Mouse (Mus musculus): ENCODE measurements at regions not wholly inside any gene's neighbourhood (a gene's known extent, or its start where the extent isn't known, plus 50 kb on each side); places are given as distances from the start of the nearest gene placed in this dataset.
"Not testable (repeated sequence)": the region's sequence is repeated elsewhere in the genome, so short reads cannot be mapped to it uniquely, and the experiment has no call there.

- intact Hi-C loops (cut with DNase I); DNase-seq (ENCODE audit: low spot score in 2 of 2): not testable (repeated sequence)
Measured at GRCm38 (mm10) chr2:116526203-116526602, 352.3 kb upstream of the Tmco5 start.

- intact Hi-C loops (cut with DNase I) = no loop called here
- no peak for DNase-seq (ENCODE audit: low spot score in 2 of 2)
Measured at GRCm38 (mm10) chr2:116536453-116536852, 342.0 kb upstream of the Tmco5 start.

GRCm38 (mm10) chr2:116559350-116559749, 319.1 kb upstream of the Tmco5 start:
- DNase-seq (ENCODE audit: low spot score in 2 of 2) = no peak
- intact Hi-C loops (cut with DNase I) = no loop called here

- intact Hi-C loops (cut with DNase I) = no loop called here
Measured at GRCm38 (mm10) chr2:116583989-116584388, 294.5 kb upstream of the Tmco5 start.

GRCm38 (mm10) chr2:116586203-116586959, 292.1 kb upstream of the Tmco5 start:
- DNase-seq (ENCODE audit: low spot score in 2 of 2) = no peak
- intact Hi-C loops (cut with DNase I) = no loop called here

More at GRCm38 (mm10) chr2:116583989-116584388, 294.5 kb upstream of the Tmco5 start:
- no peak for DNase-seq (ENCODE audit: low spot score in 2 of 2)

GRCm38 (mm10) chr2:116605869-116606268, 272.6 kb upstream of the Tmco5 start:
- intact Hi-C loops (cut with DNase I) = no loop called here
- no peak for DNase-seq (ENCODE audit: low spot score in 2 of 2)

- no peak for DNase-seq (ENCODE audit: low spot score in 2 of 2)
- intact Hi-C loops (cut with DNase I) = no loop called here
Measured at GRCm38 (mm10) chr2:116639935-116640334, 238.6 kb upstream of the Tmco5 start.

- intact Hi-C loops (cut with DNase I) = no loop called here
- DNase-seq (ENCODE audit: low spot score in 2 of 2) = no peak
Measured at GRCm38 (mm10) chr2:116652106-116652505, 226.4 kb upstream of the Tmco5 start.

- DNase-seq (ENCODE audit: low spot score in 2 of 2) = no peak
- intact Hi-C loops (cut with DNase I) = no loop called here
Measured at GRCm38 (mm10) chr2:116685756-116686155, 192.7 kb upstream of the Tmco5 start.

- intact Hi-C loops (cut with DNase I) = no loop called here
- no peak for DNase-seq (ENCODE audit: low spot score in 2 of 2)
Measured at GRCm38 (mm10) chr2:116697542-116697941, 180.9 kb upstream of the Tmco5 start.

GRCm38 (mm10) chr2:116704705-116705104, 173.8 kb upstream of the Tmco5 start:
- no peak for DNase-seq (ENCODE audit: low spot score in 2 of 2)
- intact Hi-C loops (cut with DNase I) = no loop called here

- no peak for DNase-seq (ENCODE audit: low spot score in 2 of 2)
- intact Hi-C loops (cut with DNase I) = no loop called here
Measured at GRCm38 (mm10) chr2:116709608-116710007, 168.9 kb upstream of the Tmco5 start.

GRCm38 (mm10) chr2:116716529-116717201, 161.8 kb upstream of the Tmco5 start:
- intact Hi-C loops (cut with DNase I) = no loop called here
- DNase-seq (ENCODE audit: low spot score in 2 of 2) = no peak

- DNase-seq (ENCODE audit: low spot score in 2 of 2) = peak; percentile 38 to 64
- intact Hi-C loops (cut with DNase I) = no loop called here
Measured at GRCm38 (mm10) chr2:116718637-116719036, 159.9 kb upstream of the Tmco5 start.

GRCm38 (mm10) chr2:116727591-116727990, 150.9 kb upstream of the Tmco5 start:
- intact Hi-C loops (cut with DNase I) = no loop called here
- no peak for DNase-seq (ENCODE audit: low spot score in 2 of 2)

GRCm38 (mm10) chr2:116735702-116736101, 142.8 kb upstream of the Tmco5 start:
- no peak for DNase-seq (ENCODE audit: low spot score in 2 of 2)
- intact Hi-C loops (cut with DNase I) = no loop called here

- DNase-seq (ENCODE audit: low spot score in 2 of 2) = no peak
- intact Hi-C loops (cut with DNase I) = no loop called here
Measured at GRCm38 (mm10) chr2:116768459-116769047, 109.9 kb upstream of the Tmco5 start.

- no peak for DNase-seq (ENCODE audit: low spot score in 2 of 2)
- intact Hi-C loops (cut with DNase I) = no loop called here
Measured at GRCm38 (mm10) chr2:116769186-116769585, 109.3 kb upstream of the Tmco5 start.

- no peak for DNase-seq (ENCODE audit: low spot score in 2 of 2)
- intact Hi-C loops (cut with DNase I) = no loop called here
Measured at GRCm38 (mm10) chr2:116772569-116772968, 105.9 kb upstream of the Tmco5 start.

GRCm38 (mm10) chr2:116800141-116800540, 78.3 kb upstream of the Tmco5 start:
- intact Hi-C loops (cut with DNase I) = no loop called here
- no peak for DNase-seq (ENCODE audit: low spot score in 2 of 2)

- intact Hi-C loops (cut with DNase I) = no loop called here
- no peak for DNase-seq (ENCODE audit: low spot score in 2 of 2)
Measured at GRCm38 (mm10) chr2:116801578-116801977, 76.9 kb upstream of the Tmco5 start.
